Mouse (Mus musculus) CH12.LX (cell line): ENCODE results near the gene Tph2.

Experiments
- CHD1 ChIP-seq: IDR thresholded peaks from 2 replicates; pipeline ENCODE4 v1.6.1; 2012; ENCODE audit warnings: low read depth, low read length, improper control_type of control experiment, inconsistent platforms
- CTCF ChIP-seq, 2 experiments: IDR thresholded peaks in 1 of 2; conservative IDR thresholded peaks in 1 of 2; 2 replicates each; pipeline ENCODE4 v1.5.1; 2011 to 2012; ENCODE audit warnings: low read depth in 2 of 2, low read length in 2 of 2, improper control_type of control experiment in 1 of 2, inconsistent platforms in 1 of 2, mild to moderate bottlenecking in 1 of 2, moderate library complexity in 1 of 2
- HCFC1 ChIP-seq: IDR thresholded peaks from 2 replicates; pipeline ENCODE4 v1.6.1; 2012; ENCODE audit warnings: low read depth, mild to moderate bottlenecking, inconsistent platforms, low read length, improper control_type of control experiment
- SIN3A ChIP-seq: IDR thresholded peaks from 2 replicates; pipeline ENCODE4 v1.6.1; 2012; ENCODE audit warnings: low read length, improper control_type of control experiment, inconsistent platforms
- SMC3 ChIP-seq: IDR thresholded peaks from 2 replicates; pipeline ENCODE4 v1.6.1; 2011; ENCODE audit warnings: low read depth, low read length, improper control_type of control experiment
- TCF12 ChIP-seq: IDR thresholded peaks from 2 replicates; pipeline ENCODE4 v1.6.1; 2014; ENCODE audit warnings: low read depth, mild to moderate bottlenecking, inconsistent platforms, low read length, improper control_type of control experiment
- USF1 ChIP-seq: IDR thresholded peaks from 2 replicates; pipeline ENCODE4 v1.6.1; 2014; ENCODE audit warnings: low read depth, mild to moderate bottlenecking, inconsistent platforms, low read length, improper control_type of control experiment
- ZC3H11A ChIP-seq: IDR thresholded peaks from 2 replicates; pipeline ENCODE4 v1.6.1; 2012; ENCODE audit warnings: low read depth, mild to moderate bottlenecking, inconsistent platforms, low read length, improper control_type of control experiment
- ZMIZ1 ChIP-seq: IDR thresholded peaks from 2 replicates; pipeline ENCODE4 v1.6.1; 2012; ENCODE audit warnings: low read depth, mild to moderate bottlenecking, inconsistent platforms, low read length, improper control_type of control experiment

DNA sequence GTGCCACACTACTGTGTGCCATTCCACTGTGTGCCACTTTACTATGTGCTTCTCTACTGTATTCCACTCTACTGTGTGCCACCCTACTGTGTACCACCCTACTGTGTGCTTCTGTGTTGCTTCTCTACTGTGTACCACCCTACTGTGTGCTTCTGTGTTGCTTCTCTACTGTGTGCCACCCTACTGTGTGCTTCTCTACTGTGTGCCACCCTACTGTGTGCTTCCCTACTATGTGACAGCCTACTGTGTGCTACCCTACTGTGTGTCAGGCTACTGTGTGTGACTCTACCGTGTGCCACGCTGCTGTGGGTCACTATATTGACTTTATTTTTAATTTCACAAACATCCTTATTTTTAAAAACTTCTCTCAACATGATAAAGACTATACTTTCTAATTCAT is 136.3 kb downstream of the Tph2 start:
- no peak for TF ChIP-seq CTCF (conservative IDR thresholded peaks at IDR 0.05 in 1 of 2, IDR thresholded peaks at IDR 0.05 in 1 of 2; ENCODE audit: low read depth in 2 of 2, low read length in 2 of 2)
- no peak for TF ChIP-seq SMC3
- TF ChIP-seq ZC3H11A = no peak
- TF ChIP-seq HCFC1 = no peak
- no peak for TF ChIP-seq USF1
- no peak for TF ChIP-seq ZMIZ1
- TF ChIP-seq CHD1 = no peak
- TF ChIP-seq TCF12 = no peak
- no peak for TF ChIP-seq SIN3A
